17 mouse cellular contexts compared by ENCODE assay signal in the genomic region with DNA sequence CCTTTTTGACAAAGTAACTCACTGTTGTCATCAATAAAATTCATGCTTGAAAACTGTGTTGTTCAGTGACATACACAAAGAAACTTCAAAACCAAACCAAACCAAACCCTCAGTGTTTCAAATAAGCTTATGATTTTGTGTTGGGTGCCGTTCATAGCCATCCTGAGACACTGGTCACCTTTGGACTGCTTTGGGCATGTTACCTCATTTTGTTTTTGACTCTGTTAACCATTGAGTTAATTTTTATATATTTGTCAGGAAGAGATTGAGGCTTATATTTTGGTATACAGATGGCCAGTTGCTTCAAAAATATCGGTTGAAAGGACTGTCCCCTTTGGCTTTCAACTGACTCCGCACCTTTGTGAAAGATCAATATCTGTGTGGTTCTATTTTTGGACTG.
"Had no signal": no experiment of that assay in that cellular context is flagged by ENCODE, and none has a peak within 500 bp of the region (broad histone marks: within the 10 kb centered on the region; RNA-seq: fewer than 3 reads in every experiment).

No protein-coding gene starts in this region.

- H3K4me1 ChIP-seq: megakaryocyte, embryonic 14.5 days; stomach, embryonic 15.5 days had no signal

- H3K4me3 ChIP-seq: lung, embryonic 15.5 days; megakaryocyte, embryonic 14.5 days; midbrain, embryonic 13.5 days; midbrain, embryonic 15.5 days; neural tube, embryonic 12.5 days; stomach, embryonic 15.5 days had no signal

- H3K4me2 ChIP-seq: lung, embryonic 15.5 days; midbrain, embryonic 11.5 days; midbrain, embryonic 13.5 days; midbrain, embryonic 15.5 days; neural tube, embryonic 12.5 days; stomach, embryonic 15.5 days had no signal

- ATAC-seq: lung, postnatal 0 days; midbrain, embryonic 13.5 days; midbrain, embryonic 15.5 days had no signal

- H3K9me3 ChIP-seq: lung, embryonic 15.5 days; megakaryocyte, embryonic 14.5 days; midbrain, embryonic 13.5 days; midbrain, embryonic 15.5 days; neural tube, embryonic 12.5 days; stomach, embryonic 15.5 days had no signal

- H3K9ac ChIP-seq: lung, embryonic 15.5 days; midbrain, embryonic 13.5 days; midbrain, embryonic 15.5 days; neural tube, embryonic 12.5 days; stomach, embryonic 15.5 days had no signal

- H3K36me3 ChIP-seq: lung, embryonic 15.5 days; midbrain, embryonic 13.5 days; midbrain, embryonic 15.5 days; neural tube, embryonic 12.5 days; stomach, embryonic 15.5 days had no signal

- H3K27ac ChIP-seq: lung, embryonic 15.5 days; macrophage; midbrain, embryonic 13.5 days; midbrain, embryonic 15.5 days; neural tube, embryonic 12.5 days; stomach, embryonic 15.5 days; stomach, postnatal 0 days had no signal

- DNase-seq: lung, adult 2 months; lung, postnatal 14 days; lung, postnatal 36 days; right cerebral cortex, postnatal 14 days; thymus, adult 2 months; thymus, postnatal 25 days; thymus, postnatal 4 days had no signal

- H3K27me3 ChIP-seq: lung, embryonic 15.5 days; megakaryocyte, embryonic 14.5 days; midbrain, embryonic 13.5 days; midbrain, embryonic 15.5 days; neural tube, embryonic 12.5 days; stomach, embryonic 15.5 days had no signal
